10 mouse cellular contexts compared by ENCODE assay signal in the genomic region with DNA sequence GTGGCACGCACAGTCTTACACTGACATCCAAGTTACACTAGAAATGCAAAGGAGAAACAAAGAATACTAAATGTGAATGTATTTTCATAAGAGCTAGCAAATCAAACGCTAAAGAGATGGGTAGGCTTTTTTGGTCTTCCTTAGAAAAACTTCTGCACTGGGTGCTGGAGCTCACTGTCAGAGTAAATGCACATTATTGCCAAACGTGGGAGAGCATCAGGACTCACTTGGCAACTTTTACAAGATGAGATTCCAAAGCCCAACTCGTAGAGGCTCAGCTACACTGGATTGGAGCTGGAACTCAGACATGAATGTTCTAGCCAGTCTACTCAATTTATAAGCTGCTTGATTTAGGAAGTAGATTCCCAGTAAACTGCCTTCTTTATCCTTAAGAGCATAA.
"Had no signal": no experiment of that assay in that cellular context is flagged by ENCODE, and none has a peak within 500 bp of the region (broad histone marks: within the 10 kb centered on the region; RNA-seq: fewer than 3 reads in every experiment).

No protein-coding gene starts in this region.

- H3K4me1 ChIP-seq: midbrain, embryonic 10.5 days; midbrain, embryonic 12.5 days; neural tube, embryonic 13.5 days; neural tube, embryonic 15.5 days had no signal

- H3K27ac ChIP-seq: midbrain, embryonic 10.5 days; midbrain, embryonic 12.5 days; neural tube, embryonic 13.5 days; neural tube, embryonic 15.5 days had no signal

- H3K9ac ChIP-seq: lung, embryonic 14.5 days; midbrain, embryonic 12.5 days; neural tube, embryonic 13.5 days; neural tube, embryonic 15.5 days had no signal

- H3K4me3 ChIP-seq: midbrain, embryonic 10.5 days; midbrain, embryonic 12.5 days; myocyte; neural tube, embryonic 13.5 days; neural tube, embryonic 15.5 days had no signal

- H3K27me3 ChIP-seq: midbrain, embryonic 12.5 days; neural tube, embryonic 13.5 days; neural tube, embryonic 15.5 days had no signal

- H3K4me2 ChIP-seq: lung, embryonic 14.5 days; midbrain, embryonic 12.5 days; neural tube, embryonic 13.5 days; neural tube, embryonic 15.5 days had no signal

- ATAC-seq: midbrain, embryonic 16.5 days had no signal

- DNase-seq: lung, adult 18-20 months; right cerebral cortex, postnatal 14 days; spleen, adult 18-20 months had no signal

- H3K9me3 ChIP-seq: midbrain, embryonic 10.5 days; midbrain, embryonic 12.5 days; neural tube, embryonic 13.5 days; neural tube, embryonic 15.5 days had no signal
